Mouse (Mus musculus): ENCODE results near the gene Rnft2.

DNA sequence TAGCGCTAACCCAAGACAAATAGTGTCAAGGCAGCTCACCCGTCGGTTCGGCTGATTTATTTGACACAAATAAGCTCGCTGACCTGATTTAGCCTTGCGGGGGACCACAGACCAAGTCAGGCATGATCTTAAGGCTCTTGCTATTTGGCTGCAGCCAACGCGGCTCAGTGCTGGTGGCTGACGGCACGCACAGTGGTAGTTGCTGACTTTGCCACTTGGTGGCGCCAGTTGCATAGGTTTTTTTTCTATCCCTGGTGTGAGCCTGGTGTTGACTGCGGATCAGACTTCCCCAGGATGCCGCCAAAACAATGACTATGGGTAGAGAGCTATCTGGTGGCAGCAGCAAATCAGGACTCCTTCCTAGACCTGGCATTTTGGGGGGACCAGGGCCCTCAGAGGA is 24.1 kb upstream of the Rnft2 start:
- TF ChIP-seq CTCF (IDR thresholded peaks at IDR 0.05; ENCODE audit: borderline replicate concordance, control insufficient read depth, extremely low read depth, insufficient read depth, low read length, poor library complexity) (peak; percentile 81; the same call in 1 of the 2 replicates), POLR2A (IDR thresholded peaks at IDR 0.05; ENCODE audit: control insufficient read depth, extremely low read depth, insufficient read depth, low read length, poor library complexity) (no peak)
